Mouse (Mus musculus): ENCODE results near the gene Gdpgp1. TPM values are rescaled to one million over a fixed set of nuclear protein-coding genes. Genes with fewer than 3 reads are reported as not detected.

Gdpgp1 gene
- polyA plus RNA-seq, 1 experiment: 3.9 TPM

- Histone ChIP-seq H3K27me3 (ENCODE audit: control insufficient read depth, insufficient read depth, low read length) (no peaks in the 10 kb centered on the region), H3K4me3 (replicated peaks; ENCODE audit: insufficient read depth, low read depth, low read length) (no peak overlapping the region), H3K4me1 (ENCODE audit: control insufficient read depth, insufficient read depth, low read length) (no peaks in the 10 kb centered on the region), H3K27ac (ENCODE audit: insufficient read depth, low read length) (no peak overlapping the region)
- peak in 1 of 2 experiments; percentile 49 for DNase-seq
- TF ChIP-seq POLR2A (IDR thresholded peaks at IDR 0.05; ENCODE audit: borderline replicate concordance, insufficient read depth, low read length) (no peak), CTCF (IDR thresholded peaks at IDR 0.05; ENCODE audit: borderline replicate concordance, insufficient read depth, low read depth, low read length) (no peak)
- 42% methylated on average over 8 of the region's 8 CpGs for WGBS
Observed at GRCm38 (mm10) chr7:80216566-80216965, 16.1 kb upstream of the Gdpgp1 start.

GRCm38 (mm10) chr7:80218666-80219065 is 14.0 kb upstream of the Gdpgp1 start:
- WGBS: 91% methylated on average over 9 of the region's 9 CpGs
- TF ChIP-seq POLR2A (IDR thresholded peaks at IDR 0.05; ENCODE audit: borderline replicate concordance, insufficient read depth, low read length) (no peak), CTCF (IDR thresholded peaks at IDR 0.05; ENCODE audit: borderline replicate concordance, insufficient read depth, low read depth, low read length) (no peak)
- H3K27ac ChIP-seq (ENCODE audit: insufficient read depth, low read length): no peak overlapping the region
- H3K4me3 ChIP-seq (replicated peaks; ENCODE audit: insufficient read depth, low read depth, low read length): no peak overlapping the region
- no peak for DNase-seq
- H3K4me1 ChIP-seq (ENCODE audit: control insufficient read depth, insufficient read depth, low read length): no peaks in the 10 kb centered on the region
- no peaks in the 10 kb centered on the region for H3K27me3 ChIP-seq (ENCODE audit: control insufficient read depth, insufficient read depth, low read length)

- H3K4me1 ChIP-seq (ENCODE audit: control insufficient read depth, insufficient read depth, low read length): no peaks in the 10 kb centered on the region
- no peak overlapping the region for H3K4me3 ChIP-seq (replicated peaks; ENCODE audit: insufficient read depth, low read depth, low read length)
- TF ChIP-seq POLR2A (IDR thresholded peaks at IDR 0.05; ENCODE audit: borderline replicate concordance, insufficient read depth, low read length) (no peak), CTCF (IDR thresholded peaks at IDR 0.05; ENCODE audit: borderline replicate concordance, insufficient read depth, low read depth, low read length) (no peak)
- 93% methylated on average over 9 of the region's 9 CpGs for WGBS
- DNase-seq: no peak
- no peak overlapping the region for H3K27ac ChIP-seq (ENCODE audit: insufficient read depth, low read length)
- H3K27me3 ChIP-seq (ENCODE audit: control insufficient read depth, insufficient read depth, low read length): no peaks in the 10 kb centered on the region
Observed at GRCm38 (mm10) chr7:80220237-80220797, 12.3 kb upstream of the Gdpgp1 start.

- H3K27ac ChIP-seq (ENCODE audit: insufficient read depth, low read length): no peak overlapping the region
- TF ChIP-seq POLR2A (IDR thresholded peaks at IDR 0.05; ENCODE audit: borderline replicate concordance, insufficient read depth, low read length): no peak
- no peak for TF ChIP-seq CTCF (IDR thresholded peaks at IDR 0.05; ENCODE audit: borderline replicate concordance, insufficient read depth, low read depth, low read length)
- no peaks in the 10 kb centered on the region for H3K4me1 ChIP-seq (ENCODE audit: control insufficient read depth, insufficient read depth, low read length)
- H3K27me3 ChIP-seq (ENCODE audit: control insufficient read depth, insufficient read depth, low read length): no peaks in the 10 kb centered on the region
- no peak overlapping the region for H3K4me3 ChIP-seq (replicated peaks; ENCODE audit: insufficient read depth, low read depth, low read length)
- DNase-seq: no peak
- WGBS: 91% methylated on average over 4 of the region's 4 CpGs
Observed at GRCm38 (mm10) chr7:80221179-80221750, 11.4 kb upstream of the Gdpgp1 start.

GRCm38 (mm10) chr7:80227065-80227464 is 5.6 kb upstream of the Gdpgp1 start:
- 93% methylated on average over 4 of the region's 4 CpGs for WGBS
- H3K4me3 ChIP-seq (replicated peaks; ENCODE audit: insufficient read depth, low read depth, low read length): no peak overlapping the region
- H3K4me1 ChIP-seq (ENCODE audit: control insufficient read depth, insufficient read depth, low read length): no peaks in the 10 kb centered on the region
- TF ChIP-seq CTCF (IDR thresholded peaks at IDR 0.05; ENCODE audit: borderline replicate concordance, insufficient read depth, low read depth, low read length) (no peak), POLR2A (IDR thresholded peaks at IDR 0.05; ENCODE audit: borderline replicate concordance, insufficient read depth, low read length) (no peak)
- no peak for DNase-seq
- no peaks in the 10 kb centered on the region for H3K27me3 ChIP-seq (ENCODE audit: control insufficient read depth, insufficient read depth, low read length)
- H3K27ac ChIP-seq (ENCODE audit: insufficient read depth, low read length): no peak overlapping the region

GRCm38 (mm10) chr7:80230196-80230595 is 2.5 kb upstream of the Gdpgp1 start:
- no peak for TF ChIP-seq POLR2A (IDR thresholded peaks at IDR 0.05; ENCODE audit: borderline replicate concordance, insufficient read depth, low read length)
- TF ChIP-seq CTCF (IDR thresholded peaks at IDR 0.05; ENCODE audit: borderline replicate concordance, insufficient read depth, low read depth, low read length): no peak
- Histone ChIP-seq H3K4me3 (replicated peaks; ENCODE audit: insufficient read depth, low read depth, low read length) (no peak overlapping the region), H3K27ac (ENCODE audit: insufficient read depth, low read length) (no peak overlapping the region), H3K27me3 (ENCODE audit: control insufficient read depth, insufficient read depth, low read length) (no peaks in the 10 kb centered on the region), H3K4me1 (ENCODE audit: control insufficient read depth, insufficient read depth, low read length) (peaks cover 3% of the 10 kb centered on the region; the same call in 1 of the 2 replicates)
- WGBS: 31% methylated on average over 6 of the region's 6 CpGs
- no peak for DNase-seq

- TF ChIP-seq POLR2A (IDR thresholded peaks at IDR 0.05; ENCODE audit: borderline replicate concordance, insufficient read depth, low read length) (no peak), CTCF (IDR thresholded peaks at IDR 0.05; ENCODE audit: borderline replicate concordance, insufficient read depth, low read depth, low read length) (no peak)
- no peak overlapping the region for H3K27ac ChIP-seq (ENCODE audit: insufficient read depth, low read length)
- peak overlapping the region; percentile 77 for H3K4me3 ChIP-seq (replicated peaks; ENCODE audit: insufficient read depth, low read depth, low read length)
- peaks cover 3% of the 10 kb centered on the region; the same call in 1 of the 2 replicates for H3K4me1 ChIP-seq (ENCODE audit: control insufficient read depth, insufficient read depth, low read length)
- WGBS: 4% methylated on average over 29 of the region's 29 CpGs
- no peaks in the 10 kb centered on the region for H3K27me3 ChIP-seq (ENCODE audit: control insufficient read depth, insufficient read depth, low read length)
- no peak for DNase-seq
Observed at GRCm38 (mm10) chr7:80231971-80232488, 635 bp upstream of the Gdpgp1 start.

- no peaks in the 10 kb centered on the region for H3K27me3 ChIP-seq (ENCODE audit: control insufficient read depth, insufficient read depth, low read length)
- 65% methylated on average over 9 of the region's 9 CpGs for WGBS
- DNase-seq: no peak
- TF ChIP-seq CTCF (IDR thresholded peaks at IDR 0.05; ENCODE audit: borderline replicate concordance, insufficient read depth, low read depth, low read length) (no peak), POLR2A (IDR thresholded peaks at IDR 0.05; ENCODE audit: borderline replicate concordance, insufficient read depth, low read length) (no peak)
- peak overlapping the region; percentile 7 for H3K4me3 ChIP-seq (replicated peaks; ENCODE audit: insufficient read depth, low read depth, low read length)
- H3K4me1 ChIP-seq (ENCODE audit: control insufficient read depth, insufficient read depth, low read length): peaks cover 3% of the 10 kb centered on the region; the same call in 1 of the 2 replicates
- H3K27ac ChIP-seq (ENCODE audit: insufficient read depth, low read length): no peak overlapping the region
Observed at GRCm38 (mm10) chr7:80233799-80234198, 1.1 kb downstream of the Gdpgp1 start.
